Mouse (Mus musculus): ENCODE results near the gene Ndufs6.
A peak's percentile ranks its signal among the peaks of the same experiment; 100 is the strongest.

Ndufs6 gene

DNA sequence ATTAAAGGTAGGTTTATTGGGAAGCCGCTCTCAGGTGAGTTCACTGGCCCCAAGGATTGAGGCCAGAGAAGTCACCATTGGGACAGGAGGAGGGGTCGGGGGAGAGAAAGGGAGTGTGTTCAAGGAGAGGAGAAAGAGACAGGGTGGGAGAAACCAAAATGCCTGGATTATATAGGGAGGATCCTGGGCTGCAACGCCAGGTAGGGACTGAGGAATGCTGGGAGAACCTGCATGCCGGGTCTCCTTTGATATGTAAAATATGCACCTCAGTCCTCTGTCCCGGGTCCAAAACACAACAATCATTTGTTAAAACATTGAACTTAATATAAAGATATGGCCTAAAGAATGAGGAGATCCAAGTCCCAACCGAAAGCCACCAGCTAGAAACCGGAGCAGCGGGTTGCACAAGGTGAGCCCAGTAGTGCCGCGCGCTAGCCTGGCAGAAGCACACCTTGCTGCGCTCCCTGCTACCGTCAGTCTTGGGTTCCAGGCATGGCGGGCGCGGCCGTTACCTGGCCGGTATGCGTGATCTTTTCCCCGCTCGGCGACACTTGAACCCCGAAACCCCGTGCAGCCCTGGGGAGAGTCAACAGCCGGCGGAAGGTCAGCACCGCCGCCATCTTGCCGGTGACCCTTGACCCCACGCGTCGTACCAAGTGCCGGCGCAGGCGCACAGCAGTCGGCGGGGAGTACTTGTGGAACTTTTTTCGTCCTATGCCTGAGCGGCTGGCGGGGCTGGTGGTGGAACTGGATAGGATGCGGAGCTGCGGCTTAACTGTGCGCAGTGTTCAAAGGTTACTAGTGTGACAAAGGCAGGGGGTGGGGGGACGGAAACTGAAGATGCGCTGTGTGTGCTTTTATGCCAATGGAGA lies at the start of gene Ndufs6, which contains the start of gene Mrpl36:
TSS of gene Ndufs6 (minus strand) at position 716 of the 872 bp plus-strand sequence.
TSS of gene Mrpl36 (plus strand) at position 687 of the 872 bp plus-strand sequence.
- DNase-seq = peak; percentile 94 to 95

DNA sequence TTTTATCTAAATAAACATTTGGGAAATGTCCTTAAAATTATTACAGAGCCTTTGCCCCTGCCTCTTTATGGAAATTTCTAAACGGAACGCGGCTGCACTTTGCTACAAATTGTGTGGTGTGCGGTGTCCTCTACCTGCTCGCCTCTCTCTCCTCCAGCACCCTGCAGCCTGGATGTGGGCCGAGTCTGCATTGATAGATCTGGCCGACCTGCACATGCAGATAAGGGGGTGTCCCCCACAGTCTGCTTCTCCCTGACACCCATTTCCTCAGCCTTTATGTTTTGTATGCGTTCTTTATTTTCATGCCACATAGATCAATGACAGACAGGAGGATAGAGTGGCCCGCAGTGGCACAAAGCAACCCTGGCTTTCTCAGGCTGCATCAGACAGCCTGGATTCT lies 49.3 kb upstream of the Ndufs6 start:
- no peak for DNase-seq

DNA sequence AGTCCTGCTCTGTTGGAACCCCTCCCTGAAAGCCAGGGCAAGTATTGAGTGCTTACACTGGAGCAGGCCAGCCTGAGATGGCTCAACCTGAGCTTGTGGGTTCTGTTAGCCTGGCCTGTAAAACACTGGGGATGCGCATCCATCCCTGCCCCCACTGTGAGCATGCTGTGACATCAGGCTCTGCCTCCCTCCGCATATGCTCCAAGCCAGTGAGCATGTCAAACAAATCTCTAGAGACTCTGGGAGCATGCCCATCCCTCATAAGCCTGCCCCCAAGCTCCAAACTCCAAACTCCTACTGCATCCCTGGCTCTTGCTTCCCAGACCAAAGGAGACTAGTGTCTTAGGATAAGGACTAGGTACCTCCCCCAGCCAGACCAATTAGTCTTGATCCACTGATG lies 46.3 kb upstream of the Ndufs6 start:
- no peak for DNase-seq

- DNase-seq = no peak
These were observed 45.0 kb upstream of the Ndufs6 start for GRCm38 (mm10) chr13:73373367-73373766.

DNA sequence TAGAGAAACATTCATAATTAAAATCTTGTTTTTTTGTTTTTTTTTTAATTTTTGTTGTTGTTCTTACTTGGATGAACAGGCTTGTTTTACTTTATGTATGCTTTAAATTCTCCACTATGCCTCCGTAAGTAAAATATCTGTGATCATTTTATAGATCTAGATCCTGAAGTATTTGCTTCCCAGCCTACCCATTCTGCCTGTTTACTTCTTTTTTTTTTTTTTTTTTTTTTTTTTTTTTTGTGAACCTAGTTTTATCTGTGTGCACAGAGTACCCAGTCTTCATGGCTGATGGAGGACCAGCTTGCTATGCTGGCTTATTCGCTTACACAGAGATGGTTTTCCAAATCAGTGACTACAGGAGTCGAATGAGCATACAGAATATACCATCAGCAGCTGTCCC lies 28.8 kb upstream of the Ndufs6 start:
- DNase-seq = no peak

GRCm38 (mm10) chr13:73352491-73352890 lies 24.1 kb upstream of the Ndufs6 start:
- no peak for DNase-seq

- DNase-seq = peak in 1 of 2 experiments; percentile 10
These were observed 23.6 kb upstream of the Ndufs6 start for GRCm38 (mm10) chr13:73351910-73352309.

- DNase-seq = no peak
These were observed 22.4 kb upstream of the Ndufs6 start for GRCm38 (mm10) chr13:73350741-73351140.

- DNase-seq = no peak
These were observed 19.7 kb upstream of the Ndufs6 start for GRCm38 (mm10) chr13:73347922-73348650.

DNA sequence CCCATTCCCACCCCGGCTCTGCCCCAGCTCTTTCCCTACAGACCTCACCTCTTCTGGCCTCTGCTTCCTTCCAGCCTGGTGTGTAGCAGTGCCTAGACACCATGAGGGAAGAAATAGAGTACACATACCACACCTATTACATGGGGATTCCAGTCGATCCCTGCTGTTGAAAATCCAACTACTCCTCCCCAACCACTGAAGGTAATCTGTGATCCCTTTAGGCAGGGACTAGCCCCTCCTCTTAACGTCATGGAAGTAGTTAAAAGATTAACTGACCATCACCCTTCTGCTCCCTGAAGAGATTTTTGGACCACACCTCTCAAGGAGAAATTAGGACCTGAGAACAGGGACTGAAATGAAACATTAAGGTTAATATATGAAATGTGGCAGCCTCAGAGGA lies 18.8 kb upstream of the Ndufs6 start:
- no peak for DNase-seq

- DNase-seq = no peak
These were observed 18.4 kb upstream of the Ndufs6 start for GRCm38 (mm10) chr13:73346743-73347142.

- DNase-seq = no peak
These were observed 17.8 kb upstream of the Ndufs6 start for GRCm38 (mm10) chr13:73346131-73346530.

GRCm38 (mm10) chr13:73345102-73345890 lies 17.0 kb upstream of the Ndufs6 start:
- no peak for DNase-seq

DNA sequence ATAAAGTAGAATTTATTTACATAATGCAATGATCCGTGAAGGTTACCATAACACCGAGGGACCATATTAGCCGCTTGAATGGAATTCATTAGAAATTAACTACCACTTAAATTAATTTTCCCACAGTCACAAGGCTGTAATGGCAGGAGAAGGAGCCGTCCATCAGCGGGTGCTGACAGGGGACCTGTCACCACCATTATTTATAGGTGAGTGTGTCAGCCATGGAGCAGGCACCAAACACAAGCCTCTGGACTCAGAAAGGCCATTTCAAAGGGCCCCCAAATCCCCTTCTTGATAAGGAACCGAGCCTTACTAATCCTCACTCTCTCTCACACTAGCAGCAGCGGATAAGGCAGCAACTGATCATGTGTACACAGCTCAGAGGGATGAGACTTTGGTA lies 8.4 kb upstream of the Ndufs6 start:
- DNase-seq = no peak

- DNase-seq = no peak
These were observed 3.4 kb upstream of the Ndufs6 start for GRCm38 (mm10) chr13:73331736-73332135.

GRCm38 (mm10) chr13:73330844-73331501 lies 2.6 kb upstream of the Ndufs6 start:
- DNase-seq = peak; percentile 90 to 93

GRCm38 (mm10) chr13:73323406-73323805 lies 4.9 kb downstream of the Ndufs6 start:
- DNase-seq = no peak

DNA sequence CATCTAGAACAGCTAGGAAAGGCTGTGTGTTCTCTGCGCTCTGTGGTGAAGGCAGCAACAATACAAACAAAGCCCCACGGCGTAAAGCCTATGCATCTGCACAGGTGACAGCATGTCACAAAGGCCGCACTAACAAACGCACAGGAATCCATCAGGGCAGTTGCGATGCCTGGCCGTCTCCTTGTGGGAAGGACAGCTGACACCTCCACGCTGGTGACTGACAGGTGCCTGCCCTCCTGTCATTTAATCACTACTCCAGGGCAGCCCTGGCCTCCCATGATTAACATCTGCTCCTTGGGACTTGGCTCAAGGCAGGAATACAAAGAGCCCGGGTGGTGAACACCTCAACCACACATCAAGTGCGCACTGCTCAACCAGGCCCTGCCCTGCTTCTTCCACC lies 5.7 kb downstream of the Ndufs6 start:
- no peak for DNase-seq

- DNase-seq = no peak
These were observed 8.3 kb downstream of the Ndufs6 start for GRCm38 (mm10) chr13:73320048-73320447.

DNA sequence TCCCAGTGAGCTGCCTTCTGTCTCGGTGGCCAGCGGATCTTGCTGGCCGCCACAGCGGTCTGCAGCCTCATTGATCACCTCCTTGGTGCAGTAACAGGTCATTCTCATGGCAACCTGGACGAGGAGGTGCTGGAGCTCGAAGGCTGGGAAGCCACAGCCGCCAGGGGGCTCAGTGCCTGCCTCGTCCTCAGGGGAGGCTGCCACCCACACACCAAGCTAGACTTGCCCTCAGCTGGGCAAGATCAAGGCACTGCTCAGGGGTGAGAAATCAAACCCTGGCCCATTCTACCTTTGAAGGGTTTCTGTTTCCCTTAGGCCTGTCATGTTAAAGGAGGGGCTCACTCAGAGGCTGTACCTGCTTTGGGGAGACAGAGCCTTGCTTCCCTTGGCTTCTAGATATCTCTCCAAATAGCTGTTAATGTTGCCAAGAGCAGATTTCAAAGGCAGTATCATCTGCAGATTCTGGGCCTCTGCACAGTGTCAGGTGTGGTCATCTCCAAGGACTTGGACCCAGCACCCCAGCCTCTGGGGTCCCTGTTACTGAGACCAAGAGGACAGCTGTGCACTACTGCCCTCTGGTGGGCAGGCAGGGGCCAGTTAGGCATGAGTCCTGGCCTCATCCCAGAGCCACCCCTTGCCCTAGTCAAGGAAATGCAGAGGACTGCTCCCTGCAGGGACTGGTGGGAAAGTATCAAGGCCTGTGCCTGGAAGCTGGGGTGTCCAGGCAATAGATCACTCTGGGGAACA lies 18.0 kb downstream of the Ndufs6 start:
- peak; percentile 19 to 53 for DNase-seq

GRCm38 (mm10) chr13:73306430-73306829 lies 21.9 kb downstream of the Ndufs6 start:
- DNase-seq = no peak

DNA sequence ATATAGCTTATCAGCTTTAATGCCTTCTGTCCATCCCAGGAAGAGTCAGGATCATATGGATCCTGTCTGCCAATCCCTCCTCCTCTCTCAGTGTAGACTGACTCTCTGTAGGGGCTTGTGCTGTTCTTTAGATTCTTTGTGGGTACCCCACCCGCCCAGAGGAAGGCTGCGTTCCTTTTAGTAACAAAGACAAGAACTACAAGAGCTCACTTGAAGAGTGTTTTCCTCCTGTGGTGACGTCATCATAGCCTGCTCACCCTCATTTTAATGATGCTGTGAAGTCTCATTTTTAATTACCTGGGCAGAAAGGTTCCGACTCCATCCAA lies 22.3 kb downstream of the Ndufs6 start:
- no peak for DNase-seq
